Mouse (Mus musculus) CH12.LX (cell line): ENCODE results near the gene Usp37. TPM values are rescaled to one million over a fixed set of nuclear protein-coding genes. Genes with fewer than 3 reads are reported as not detected.

Experiments used
- DNase-seq: peaks from one replicate; pipeline ENCODE4 v3.0.0-alpha.2; 2013; ENCODE audit errors: extremely low read depth
- H3K27ac ChIP-seq: 2 replicates; pipeline ENCODE4 v1.5.1; 2012; ENCODE audit warnings: low read depth, mild to moderate bottlenecking, control low read depth, moderate library complexity; ENCODE audit not compliant: insufficient read depth
- H3K27me3 ChIP-seq: replicated peaks from 2 replicates; pipeline ENCODE3; 2012; ENCODE audit warnings: inconsistent platforms
- H3K36me3 ChIP-seq, 2 experiments: replicated peaks in 1 of 2; 2 replicates each; pipeline versions ENCODE3 to v1.6.1; 2012; ENCODE audit warnings: inconsistent platforms in 1 of 2, low read length in 1 of 2, mild to moderate bottlenecking in 1 of 2, mixed read lengths in 1 of 2, moderate library complexity in 1 of 2; ENCODE audit not compliant: control insufficient read depth in 1 of 2, insufficient read depth in 1 of 2
- H3K4me1 ChIP-seq, 2 experiments: 2 replicates each; pipeline ENCODE4 v1.6.1; 2012; ENCODE audit warnings: inconsistent platforms in 1 of 2, moderate library complexity in 1 of 2; ENCODE audit not compliant: insufficient read depth in 2 of 2, control insufficient read depth in 1 of 2
- H3K4me2 ChIP-seq: 2 replicates; pipeline ENCODE4 v1.6.1; 2012; ENCODE audit warnings: low read depth, mild to moderate bottlenecking, control low read depth; ENCODE audit not compliant: poor library complexity, insufficient read depth, severe bottlenecking
- H3K4me3 ChIP-seq, 3 experiments: fragments of 150-350 bp in 1 of 3; sonication (generic) in 1 of 3; replicated peaks in 1 of 3; 2 replicates each; pipeline versions ENCODE3 to v1.5.1; 2011 to 2012; ENCODE audit warnings: low read depth in 2 of 3, low read length in 2 of 3, mild to moderate bottlenecking in 2 of 3, moderate library complexity in 2 of 3, control low read depth in 1 of 3, improper control_type of control experiment in 1 of 3, inconsistent platforms in 1 of 3, mixed read lengths in 1 of 3; ENCODE audit not compliant: poor library complexity in 1 of 3
- H3K79me2 ChIP-seq: replicated peaks from 2 replicates; pipeline ENCODE4 v1.6.1; 2012; ENCODE audit warnings: mild to moderate bottlenecking, moderate library complexity; ENCODE audit not compliant: control insufficient read depth, poor library complexity, insufficient read depth, severe bottlenecking; ENCODE audit errors: extremely low read depth
- H3K9ac ChIP-seq: 2 replicates; pipeline ENCODE4 v1.6.1; 2012; ENCODE audit warnings: low read depth, mild to moderate bottlenecking, control low read depth, moderate library complexity; ENCODE audit not compliant: insufficient read depth
- H3K9me3 ChIP-seq: replicated peaks from 2 replicates; pipeline ENCODE3; 2012; ENCODE audit warnings: low read length, inconsistent platforms, mixed read lengths
- BHLHE40 ChIP-seq: IDR thresholded peaks from 2 replicates; pipeline ENCODE4 v1.6.1; 2011; ENCODE audit warnings: mild to moderate bottlenecking, low read depth, low read length, improper control_type of control experiment
- CHD1 ChIP-seq: IDR thresholded peaks from 2 replicates; pipeline ENCODE4 v1.6.1; 2012; ENCODE audit warnings: low read depth, low read length, improper control_type of control experiment, inconsistent platforms
- CHD2 ChIP-seq: IDR thresholded peaks from 2 replicates; pipeline ENCODE4 v1.6.1; 2011; ENCODE audit warnings: low read length, improper control_type of control experiment
- CTCF ChIP-seq, 2 experiments: IDR thresholded peaks in 1 of 2; conservative IDR thresholded peaks in 1 of 2; 2 replicates each; pipeline ENCODE4 v1.5.1; 2011 to 2012; ENCODE audit warnings: low read depth in 2 of 2, low read length in 2 of 2, improper control_type of control experiment in 1 of 2, inconsistent platforms in 1 of 2, mild to moderate bottlenecking in 1 of 2, moderate library complexity in 1 of 2
- E2F4 ChIP-seq: IDR thresholded peaks from 2 replicates; pipeline ENCODE4 v1.6.1; 2011; ENCODE audit warnings: low read depth, low read length, improper control_type of control experiment; ENCODE audit not compliant: insufficient replicate concordance
- ELF1 ChIP-seq: IDR thresholded peaks from 2 replicates; pipeline ENCODE4 v1.6.1; 2014; ENCODE audit warnings: low read depth, mild to moderate bottlenecking, inconsistent platforms, low read length, improper control_type of control experiment
- EP300 ChIP-seq: IDR thresholded peaks from 2 replicates; pipeline ENCODE4 v1.6.1; 2011; ENCODE audit warnings: low read length, improper control_type of control experiment
- ETS1 ChIP-seq: conservative IDR thresholded peaks from 2 replicates; pipeline ENCODE4 v1.6.1; 2012; ENCODE audit warnings: low read depth, mild to moderate bottlenecking, inconsistent platforms, low read length, improper control_type of control experiment, moderate library complexity
- GABPA ChIP-seq: IDR thresholded peaks from 2 replicates; pipeline ENCODE4 v1.6.1; 2012; ENCODE audit warnings: low read depth, low read length, improper control_type of control experiment, inconsistent platforms; ENCODE audit not compliant: insufficient replicate concordance
- HCFC1 ChIP-seq: IDR thresholded peaks from 2 replicates; pipeline ENCODE4 v1.6.1; 2012; ENCODE audit warnings: low read depth, mild to moderate bottlenecking, inconsistent platforms, low read length, improper control_type of control experiment
- IRF4 ChIP-seq: IDR thresholded peaks from 2 replicates; pipeline ENCODE4 v1.6.1; 2014; ENCODE audit warnings: low read depth, mild to moderate bottlenecking, inconsistent platforms, low read length, improper control_type of control experiment
- JUN ChIP-seq: IDR thresholded peaks from 2 replicates; pipeline ENCODE4 v1.6.1; 2011; ENCODE audit warnings: low read depth, mild to moderate bottlenecking, low read length, improper control_type of control experiment, moderate library complexity; ENCODE audit not compliant: insufficient read depth
- JUND ChIP-seq: conservative IDR thresholded peaks from 2 replicates; pipeline ENCODE4 v1.6.1; 2011; ENCODE audit warnings: low read depth, low read length, improper control_type of control experiment
- KAT2A ChIP-seq: IDR thresholded peaks from 2 replicates; pipeline ENCODE4 v1.6.1; 2012; ENCODE audit warnings: low read length, improper control_type of control experiment, inconsistent platforms; ENCODE audit not compliant: insufficient replicate concordance
- MAFK ChIP-seq: IDR thresholded peaks from 2 replicates; pipeline ENCODE4 v1.6.1; 2011; ENCODE audit warnings: low read length, improper control_type of control experiment; ENCODE audit not compliant: insufficient replicate concordance
- MAX ChIP-seq: IDR thresholded peaks from 2 replicates; pipeline ENCODE4 v1.6.1; 2011; ENCODE audit warnings: low read length, improper control_type of control experiment
- MAZ ChIP-seq: IDR thresholded peaks from 2 replicates; pipeline ENCODE4 v1.6.1; 2012; ENCODE audit warnings: low read depth, mild to moderate bottlenecking, inconsistent platforms, low read length, improper control_type of control experiment, moderate library complexity
- MEF2A ChIP-seq: IDR thresholded peaks from 2 replicates; pipeline ENCODE4 v1.6.1; 2014; ENCODE audit warnings: low read depth, mild to moderate bottlenecking, inconsistent platforms, low read length, improper control_type of control experiment, borderline replicate concordance
- MXI1 ChIP-seq: IDR thresholded peaks from 2 replicates; pipeline ENCODE4 v1.6.1; 2011; ENCODE audit warnings: mild to moderate bottlenecking, low read depth, low read length, improper control_type of control experiment
- MYC ChIP-seq: IDR thresholded peaks from 2 replicates; pipeline ENCODE4 v1.6.1; 2011; ENCODE audit warnings: low read depth, mild to moderate bottlenecking, improper control_type of control experiment, low read length
- NELFE ChIP-seq: IDR thresholded peaks from 2 replicates; pipeline ENCODE4 v1.6.1; 2011; ENCODE audit warnings: low read depth, low read length, improper control_type of control experiment
- NRF1 ChIP-seq: IDR thresholded peaks from 2 replicates; pipeline ENCODE4 v1.6.1; 2014; ENCODE audit warnings: low read depth, mild to moderate bottlenecking, inconsistent platforms, low read length, improper control_type of control experiment, moderate library complexity
- PAX5 ChIP-seq: IDR thresholded peaks from 2 replicates; pipeline ENCODE4 v1.6.1; 2012; ENCODE audit warnings: low read length, inconsistent platforms, mixed read lengths
- POLR2A ChIP-seq: IDR thresholded peaks from 2 replicates; pipeline ENCODE4 v1.6.1; 2011; ENCODE audit warnings: low read depth, mild to moderate bottlenecking, improper control_type of control experiment, low read length
- POLR2AphosphoS2 ChIP-seq: IDR thresholded peaks from 2 replicates; pipeline ENCODE4 v1.6.1; 2011; ENCODE audit warnings: low read depth, low read length, improper control_type of control experiment
- RAD21 ChIP-seq: IDR thresholded peaks from 2 replicates; pipeline ENCODE4 v1.6.1; 2011; ENCODE audit warnings: low read depth, mild to moderate bottlenecking, low read length, improper control_type of control experiment, moderate library complexity
- RCOR1 ChIP-seq: conservative IDR thresholded peaks from 2 replicates; pipeline ENCODE4 v1.6.1; 2012; ENCODE audit warnings: low read depth, mild to moderate bottlenecking, inconsistent platforms, low read length, improper control_type of control experiment
- SIN3A ChIP-seq: IDR thresholded peaks from 2 replicates; pipeline ENCODE4 v1.6.1; 2012; ENCODE audit warnings: low read length, improper control_type of control experiment, inconsistent platforms
- SMC3 ChIP-seq: IDR thresholded peaks from 2 replicates; pipeline ENCODE4 v1.6.1; 2011; ENCODE audit warnings: low read depth, low read length, improper control_type of control experiment
- TBP ChIP-seq: conservative IDR thresholded peaks from 2 replicates; pipeline ENCODE4 v1.6.1; 2011; ENCODE audit warnings: low read depth, low read length, improper control_type of control experiment
- TCF12 ChIP-seq: IDR thresholded peaks from 2 replicates; pipeline ENCODE4 v1.6.1; 2014; ENCODE audit warnings: low read depth, mild to moderate bottlenecking, inconsistent platforms, low read length, improper control_type of control experiment
- UBTF ChIP-seq: IDR thresholded peaks from 2 replicates; pipeline ENCODE4 v1.6.1; 2012; ENCODE audit warnings: low read depth, mild to moderate bottlenecking, inconsistent platforms, low read length, improper control_type of control experiment, moderate library complexity
- USF1 ChIP-seq: IDR thresholded peaks from 2 replicates; pipeline ENCODE4 v1.6.1; 2014; ENCODE audit warnings: low read depth, mild to moderate bottlenecking, inconsistent platforms, low read length, improper control_type of control experiment
- USF2 ChIP-seq: conservative IDR thresholded peaks from 2 replicates; pipeline ENCODE4 v1.6.1; 2011; ENCODE audit warnings: low read depth, low read length, improper control_type of control experiment
- ZC3H11A ChIP-seq: IDR thresholded peaks from 2 replicates; pipeline ENCODE4 v1.6.1; 2012; ENCODE audit warnings: low read depth, mild to moderate bottlenecking, inconsistent platforms, low read length, improper control_type of control experiment
- ZKSCAN1 ChIP-seq: IDR thresholded peaks from 2 replicates; pipeline ENCODE4 v1.6.1; 2012; ENCODE audit warnings: low read depth, inconsistent platforms, low read length, improper control_type of control experiment, borderline replicate concordance
- ZMIZ1 ChIP-seq: IDR thresholded peaks from 2 replicates; pipeline ENCODE4 v1.6.1; 2012; ENCODE audit warnings: low read depth, mild to moderate bottlenecking, inconsistent platforms, low read length, improper control_type of control experiment
- ZNF384 ChIP-seq: IDR thresholded peaks from 2 replicates; pipeline ENCODE4 v1.6.1; 2012; ENCODE audit warnings: low read depth, low read length, improper control_type of control experiment, inconsistent platforms
- dilution Hi-C: fragments of 300-500 bp; cut with MboI; formaldehyde crosslinking; loops from 2 replicates; pipeline ENCODE4 v1.14.3; 2020; ENCODE audit warnings: low sequenced_read_pairs; ENCODE audit not compliant: extremely low pct_unique_long_range_greater_than_20kb, extremely low pct_ligation_motif_present
- in situ Hi-C: fragments of 300-500 bp; cut with MboI; formaldehyde crosslinking; loops from 3 replicates; pipeline ENCODE4 v1.14.3; 2019; ENCODE audit warnings: low sequenced_read_pairs, low pct_ligation_motif_present, low pct_unique_long_range_greater_than_20kb, mixed read lengths
- polyA plus RNA-seq: library from polyadenylated mRNA; unstranded; fragments of >175 nt; gene quantifications from 2 replicates; pipeline ENCODE4 v1.2.1, GENCODE M21; 2012; ENCODE audit warnings: low read depth; ENCODE audit not compliant: insufficient read length
- total RNA-seq, 2 experiments: library from RNA; depleted of rRNA; stranded (reverse); fragments of 300-350 nt in 1 of 2; fragments of >200 nt in 1 of 2; gene quantifications; 2 replicates each; pipeline ENCODE4 v1.2.3; 2012 to 2014

Gene Usp37
- total and polyA plus RNA-seq, 3 experiments: 13.8 to 24.5 (median 24.1) TPM

DNA sequence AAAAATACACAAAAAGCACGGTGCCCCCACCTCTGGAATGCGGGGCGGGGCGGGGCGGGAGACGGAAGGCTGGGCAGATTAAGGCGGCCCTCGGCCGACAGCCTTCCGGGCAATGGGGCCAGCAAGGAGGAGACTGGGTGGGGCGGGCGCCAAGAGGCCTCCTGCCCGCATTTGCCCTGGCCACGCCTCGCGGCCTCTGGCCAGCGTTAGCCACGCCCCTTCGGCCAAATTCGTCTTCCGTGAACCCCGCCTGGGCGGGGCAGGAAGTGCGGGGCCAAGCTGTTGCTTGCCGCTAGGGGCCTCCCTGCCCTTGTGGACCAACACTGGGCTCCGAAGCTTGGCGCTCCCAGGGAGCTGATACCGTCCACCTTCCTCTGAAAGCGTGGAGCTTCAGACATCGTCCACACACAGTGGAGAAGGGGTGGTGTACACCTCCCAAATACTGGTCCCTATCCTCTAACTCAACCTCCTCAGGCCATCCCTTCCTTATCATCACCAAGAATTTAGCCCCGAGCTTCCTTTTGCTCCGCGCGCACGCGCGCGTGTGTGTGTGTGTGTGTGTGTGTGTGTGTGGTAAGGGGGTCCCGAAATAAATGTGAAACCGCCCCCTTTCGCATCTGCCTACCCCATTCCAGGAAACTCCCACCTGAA is 146.7 kb downstream of the Usp37 start:
- in situ Hi-C loops: loop anchor here (10.0 kb wide), 1 partner anchor 47 kb away; no protein-coding TSS in a partner anchor
- H3K27me3 ChIP-seq: no peaks in the 10 kb centered on the region
- H3K4me3 ChIP-seq: peak overlapping the region; percentile 40 to 57 (median 43)
- H3K27ac ChIP-seq: peak overlapping the region; percentile 74
- peaks cover 16% of the 10 kb centered on the region for H3K79me2 ChIP-seq
- peaks cover 2 to 41% of the 10 kb centered on the region in 2 experiments; a peak in 3 of 4 replicates for H3K4me1 ChIP-seq
- peak; percentile 96 for DNase-seq
- H3K9ac ChIP-seq: peak overlapping the region; percentile 53
- TF ChIP-seq MAZ (peak; percentile 94), EP300 (no peak), SMC3 (peak; percentile 47), ETS1 (no peak), MYC (0 out of 2 replicates have a peak, but pooled peaks have one; percentile 2), POLR2AphosphoS2 (peak; percentile 87), USF1 (no peak), SIN3A (0 out of 2 replicates have a peak, but pooled peaks have one; percentile 29), ZMIZ1 (peak; percentile 69; the same call in 1 of the 2 replicates), TBP (peak; percentile 76; the same call in 1 of the 2 replicates), ELF1 (peak; percentile 96), UBTF (peak; percentile 33; the same call in 1 of the 2 replicates), IRF4 (peak; percentile 8), POLR2A (peak; percentile 87), CTCF (conservative IDR thresholded peaks at IDR 0.05 in 1 of 2, IDR thresholded peaks at IDR 0.05 in 1 of 2; ENCODE audit: low read depth in 2 of 2, low read length in 2 of 2) (peak in 1 of 2 experiments; percentile 77; a peak in 2 of 4 replicates), BHLHE40 (no peak), MAFK (no peak), TCF12 (peak; percentile 73), ZNF384 (no peak), NELFE (0 out of 2 replicates have a peak, but pooled peaks have one; percentile 6), MEF2A (peak; percentile 77; the same call in 1 of the 2 replicates), JUND (no peak), USF2 (no peak), RAD21 (peak; percentile 64), RCOR1 (no peak), E2F4 (no peak), CHD2 (no peak), NRF1 (peak; percentile 82), ZKSCAN1 (no peak), CHD1 (no peak), KAT2A (no peak), PAX5 (no peak), GABPA (no peak), ZC3H11A (no peak), HCFC1 (peak; percentile 64), MXI1 (peak; percentile 67; the same call in 1 of the 2 replicates), JUN (no peak), MAX (no peak; the same call in 1 of the 2 replicates)
- dilution Hi-C loops: no loop called here
- peaks cover 19 to 22% of the 10 kb centered on the region in 2 experiments for H3K36me3 ChIP-seq
- H3K4me2 ChIP-seq: peak overlapping the region; percentile 56
- no peaks in the 10 kb centered on the region for H3K9me3 ChIP-seq
